Mouse (Mus musculus) midbrain, postnatal 0 days (tissue): ENCODE results near the gene Cage1. TPM values are rescaled to one million over a fixed set of nuclear protein-coding genes. Genes with fewer than 3 reads are reported as not detected.

Source experiments
- ATAC-seq: fragments of 200-750 bp; cut with Nextera tagmentation; 2 replicates; pipeline ENCODE4 v1.8.0; 2017; ENCODE audit warnings: moderate number of reproducible peaks, mild to moderate bottlenecking, moderate TSS enrichment, moderate library complexity; ENCODE audit not compliant: low FRiP score
- DNase-seq: peaks from one replicate; pipeline ENCODE4 v3.0.0-alpha.2; 2015; ENCODE audit warnings: low spot score
- H3K27ac ChIP-seq: fragments of 300-500 bp; sonication (generic); 2 replicates; pipeline ENCODE4 v1.5.1; 2014; ENCODE audit warnings: low read depth, mild to moderate bottlenecking, low read length, mixed read lengths
- H3K27me3 ChIP-seq: fragments of 300-500 bp; sonication (generic); 2 replicates; pipeline ENCODE4 v1.6.1; 2014; ENCODE audit warnings: low read length, control low read depth, mixed read lengths; ENCODE audit not compliant: insufficient read depth
- H3K36me3 ChIP-seq: fragments of 300-500 bp; sonication (generic); 2 replicates; pipeline ENCODE4 v1.6.1; 2014; ENCODE audit warnings: low read length, control low read depth, mixed read lengths; ENCODE audit not compliant: insufficient read depth
- H3K4me1 ChIP-seq: fragments of 300-500 bp; sonication (generic); 2 replicates; pipeline ENCODE4 v1.6.1; 2014; ENCODE audit warnings: mild to moderate bottlenecking, control low read depth, antibody characterized with exemption, low read length, mixed read lengths; ENCODE audit not compliant: insufficient read depth
- H3K4me2 ChIP-seq: fragments of 300-500 bp; sonication (generic); 2 replicates; pipeline ENCODE4 v1.6.1; 2014; ENCODE audit warnings: low read depth, mild to moderate bottlenecking, low read length, mixed read lengths; ENCODE audit not compliant: poor library complexity, severe bottlenecking
- H3K4me3 ChIP-seq: fragments of 300-500 bp; sonication (generic); 2 replicates; pipeline ENCODE4 v1.5.1; 2014; ENCODE audit warnings: low read depth, mild to moderate bottlenecking, low read length, moderate library complexity
- H3K9ac ChIP-seq: fragments of 300-500 bp; sonication (generic); replicated peaks from 2 replicates; pipeline ENCODE4 v1.6.1; 2014; ENCODE audit warnings: mild to moderate bottlenecking, low read length, moderate library complexity, mixed read lengths; ENCODE audit not compliant: poor library complexity, severe bottlenecking
- H3K9me3 ChIP-seq: fragments of 300-500 bp; sonication (generic); 2 replicates; pipeline ENCODE4 v1.6.1; 2016; ENCODE audit warnings: low read length, control low read depth
- CTCF ChIP-seq: IDR thresholded peaks from 2 replicates; pipeline ENCODE4 v1.5.1; 2016; ENCODE audit warnings: antibody characterized with exemption, mild to moderate bottlenecking
- WGBS: fragments of 180-500 bp; shearing (Covaris S2); extraction: QIAGEN DNeasy Blood & Tissue Kit; methylation state at CpG from one replicate; pipeline ENCODE4 v1.1.7; 2014; 5-methylcytosine and 5-hydroxymethylcytosine counted together
- polyA plus RNA-seq: library from polyadenylated mRNA; unstranded; fragments of >200 nt; fragmentation: Nextera tagmentation; extraction: Ambion mirVana; gene quantifications from 2 replicates; pipeline ENCODE4 v1.2.1, GENCODE M21; 2015
- total RNA-seq: library from RNA; depleted of rRNA; stranded (reverse); fragments of >200 nt; gene quantifications from 2 replicates; pipeline ENCODE4 v1.2.3, GENCODE M21; 2014

Cage1 gene
- total and polyA plus RNA-seq, 2 experiments from 2014 or later: 1.6 to 4.4 TPM

DNA sequence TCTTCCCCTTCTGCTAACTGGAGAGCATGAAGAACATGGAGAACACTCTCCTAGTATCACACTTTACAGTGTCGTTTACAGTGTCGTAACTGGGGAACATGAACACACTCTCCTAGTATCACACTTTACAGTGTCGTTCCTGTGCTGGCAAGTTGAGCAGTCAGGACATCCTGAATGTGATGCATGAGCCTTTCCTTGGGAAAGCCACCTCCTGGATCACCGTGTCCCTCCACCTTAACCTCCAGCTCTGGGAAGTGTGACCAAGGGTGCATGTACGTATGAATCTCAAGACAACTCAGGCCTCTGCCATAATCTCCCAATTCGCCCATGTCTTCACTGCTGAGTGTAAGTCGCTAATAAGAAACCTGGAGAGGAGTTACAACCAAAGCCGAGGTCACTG, 47.2 kb downstream of the Cage1 start:
- Histone ChIP-seq H3K4me2 (no peak overlapping the region), H3K9ac (no peak overlapping the region), H3K36me3 (peaks cover 46% of the 10 kb centered on the region), H3K4me3 (no peak overlapping the region), H3K27ac (no peak overlapping the region), H3K27me3 (no peaks in the 10 kb centered on the region), H3K9me3 (no peaks in the 10 kb centered on the region), H3K4me1 (peaks cover 9% of the 10 kb centered on the region)
- no peak for TF ChIP-seq CTCF
- ATAC-seq (no peak), DNase-seq (no peak)
- WGBS: 95% methylated on average over 8 of the region's 8 CpGs

DNA sequence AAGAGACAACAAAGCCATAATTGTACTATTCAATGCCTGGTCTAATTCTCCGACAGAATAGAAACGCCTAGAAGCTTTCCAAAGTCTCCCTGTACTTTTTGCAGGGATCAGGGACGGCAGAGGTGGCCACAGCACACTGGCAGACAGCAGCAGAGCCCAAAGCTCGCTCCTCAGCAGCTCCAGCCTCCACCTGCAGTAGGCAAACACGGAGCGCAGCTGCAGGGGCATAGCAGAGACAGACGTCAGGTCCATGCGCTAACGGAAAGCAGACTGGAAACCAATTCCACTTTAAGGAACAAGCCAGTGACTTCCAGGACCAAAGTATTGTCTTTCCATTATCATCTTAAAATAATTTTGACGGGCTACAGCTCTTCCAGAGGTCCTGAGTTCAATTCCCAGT, 50.7 kb downstream of the Cage1 start:
- Histone ChIP-seq H3K9ac (no peak overlapping the region), H3K4me3 (no peak overlapping the region), H3K27me3 (no peaks in the 10 kb centered on the region), H3K9me3 (no peaks in the 10 kb centered on the region), H3K27ac (no peak overlapping the region), H3K4me2 (no peak overlapping the region), H3K36me3 (peaks cover 74% of the 10 kb centered on the region), H3K4me1 (no peaks in the 10 kb centered on the region)
- no peak for TF ChIP-seq CTCF
- no peak for ATAC-seq
- DNase-seq: no peak
- WGBS: 79% methylated on average over 10 of the region's 10 CpGs

DNA sequence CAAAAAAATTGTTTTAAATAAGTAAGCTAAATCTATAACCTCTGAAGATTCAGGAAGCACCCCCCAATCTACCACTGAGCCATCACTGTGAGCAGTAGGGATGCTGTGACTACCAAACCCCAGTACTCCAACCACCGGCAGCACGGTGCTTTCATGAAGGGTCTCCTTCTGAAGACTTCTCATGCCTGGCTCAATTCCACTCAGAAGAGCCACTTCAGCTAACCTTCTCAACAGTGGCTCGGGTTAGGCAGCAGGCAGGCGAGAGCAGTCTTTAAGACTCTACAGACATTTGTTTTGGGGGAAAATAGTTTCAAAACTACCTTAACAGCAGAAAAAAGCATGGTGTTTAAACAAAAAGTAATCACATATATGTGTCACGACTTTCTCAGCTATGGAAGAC, 55.8 kb downstream of the Cage1 start:
- no peak for ATAC-seq
- H3K4me3 ChIP-seq: no peak overlapping the region
- no peaks in the 10 kb centered on the region for H3K9me3 ChIP-seq
- DNase-seq: no peak
- no peak for TF ChIP-seq CTCF
- H3K9ac ChIP-seq: no peak overlapping the region
- 91% methylated on average over 5 of the region's 5 CpGs for WGBS
- no peaks in the 10 kb centered on the region for H3K27me3 ChIP-seq
- no peak overlapping the region for H3K4me2 ChIP-seq
- H3K27ac ChIP-seq: no peak overlapping the region
- no peaks in the 10 kb centered on the region for H3K4me1 ChIP-seq
- H3K36me3 ChIP-seq: peaks cover 49% of the 10 kb centered on the region

DNA sequence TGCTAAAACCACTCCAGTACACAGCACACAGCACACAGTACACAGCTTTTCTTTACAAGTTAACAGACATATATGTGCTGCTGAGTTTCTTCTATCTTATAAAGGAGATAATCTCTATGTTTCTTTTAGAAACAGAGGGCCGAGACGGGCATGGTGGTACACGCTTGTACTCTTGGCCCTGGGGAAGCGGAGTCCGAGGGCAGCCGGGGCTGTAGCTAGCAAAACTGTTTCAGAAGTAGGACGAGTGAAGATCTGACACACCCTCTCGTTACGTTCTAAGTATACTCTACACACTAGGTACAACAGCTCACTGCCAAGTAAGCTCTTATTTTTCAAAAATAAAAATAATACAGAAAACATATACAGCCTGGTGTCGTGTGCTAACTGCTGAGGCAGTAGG, 56.5 kb downstream of the Cage1 start:
- DNase-seq: no peak
- Histone ChIP-seq H3K27ac (no peak overlapping the region), H3K4me3 (no peak overlapping the region), H3K9ac (no peak overlapping the region), H3K4me1 (no peaks in the 10 kb centered on the region), H3K36me3 (peaks cover 44% of the 10 kb centered on the region), H3K27me3 (no peaks in the 10 kb centered on the region), H3K9me3 (no peaks in the 10 kb centered on the region), H3K4me2 (no peak overlapping the region)
- ATAC-seq: no peak
- TF ChIP-seq CTCF: no peak
- 94% methylated on average over 10 of the region's 10 CpGs for WGBS

DNA sequence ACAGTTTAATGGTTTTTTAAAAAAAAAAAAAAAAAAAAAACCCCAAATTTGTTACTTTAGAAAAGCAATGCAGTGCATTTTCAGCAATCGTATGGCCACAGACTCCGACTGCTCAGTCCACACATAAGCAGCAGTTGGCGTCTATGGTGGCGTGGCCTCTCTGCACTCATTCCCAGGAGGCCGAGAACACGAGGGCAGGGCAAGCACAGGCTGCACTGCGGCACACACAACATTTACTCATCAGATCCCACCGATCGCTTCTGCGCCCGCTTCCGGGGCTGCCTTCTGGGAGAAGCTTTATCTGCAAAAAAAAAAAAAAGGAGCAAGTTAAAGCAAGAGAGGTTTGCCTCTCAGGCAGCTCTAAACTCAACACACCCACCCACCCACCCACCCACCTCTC, 57.4 kb downstream of the Cage1 start:
- peaks cover 42% of the 10 kb centered on the region for H3K36me3 ChIP-seq
- no peak for ATAC-seq
- H3K4me2 ChIP-seq: no peak overlapping the region
- H3K9ac ChIP-seq: no peak overlapping the region
- H3K27ac ChIP-seq: no peak overlapping the region
- no peak overlapping the region for H3K4me3 ChIP-seq
- DNase-seq: no peak
- no peaks in the 10 kb centered on the region for H3K9me3 ChIP-seq
- no peaks in the 10 kb centered on the region for H3K27me3 ChIP-seq
- no peaks in the 10 kb centered on the region for H3K4me1 ChIP-seq
- 91% methylated on average over 12 of the region's 12 CpGs for WGBS
- TF ChIP-seq CTCF: no peak

DNA sequence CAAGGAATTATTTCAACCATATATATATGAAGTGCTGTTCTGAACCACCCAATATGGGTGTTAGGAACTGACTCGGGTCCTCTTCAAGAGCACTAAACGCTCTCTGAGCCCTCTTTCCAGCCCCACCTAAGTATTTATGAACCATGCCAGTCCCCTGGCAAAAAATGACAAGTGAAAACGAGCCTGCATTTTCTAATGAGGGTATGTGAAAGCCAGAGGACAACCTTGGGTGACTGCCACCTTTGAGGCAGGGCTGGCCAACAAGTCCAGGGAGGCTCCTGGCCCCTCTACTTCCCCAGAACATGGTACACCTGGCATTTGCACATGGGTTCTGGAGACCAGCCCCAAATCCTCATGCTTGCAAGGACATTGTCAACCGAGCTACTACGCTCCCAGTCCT, 62.1 kb downstream of the Cage1 start:
- whole genome bisulfite sequencing: 89% methylated on average over 5 of the region's 5 CpGs
- Histone ChIP-seq H3K4me3 (no peak overlapping the region), H3K9ac (no peak overlapping the region), H3K9me3 (no peaks in the 10 kb centered on the region), H3K4me1 (no peaks in the 10 kb centered on the region), H3K27me3 (no peaks in the 10 kb centered on the region), H3K36me3 (peaks cover 12% of the 10 kb centered on the region), H3K4me2 (no peak overlapping the region), H3K27ac (no peak overlapping the region)
- DNase-seq: no peak
- no peak for TF ChIP-seq CTCF
- ATAC-seq: no peak
